Mouse (Mus musculus) MEL (cell line): Measurements from ENCODE around the gene Golga4.

Experiments
- SIN3A ChIP-seq: IDR thresholded peaks from 2 replicates; pipeline ENCODE4 v1.6.1; 2012; ENCODE audit warnings: low read length, improper control_type of control experiment, inconsistent platforms
- USF1 ChIP-seq: IDR thresholded peaks from 2 replicates; pipeline ENCODE4 v1.6.1; 2014; ENCODE audit warnings: low read depth, mild to moderate bottlenecking, inconsistent platforms, low read length, improper control_type of control experiment, moderate library complexity
- ZNF384 ChIP-seq: IDR thresholded peaks from 2 replicates; pipeline ENCODE4 v1.6.1; 2012; ENCODE audit warnings: low read depth, mild to moderate bottlenecking, inconsistent platforms, low read length, improper control_type of control experiment

DNA sequence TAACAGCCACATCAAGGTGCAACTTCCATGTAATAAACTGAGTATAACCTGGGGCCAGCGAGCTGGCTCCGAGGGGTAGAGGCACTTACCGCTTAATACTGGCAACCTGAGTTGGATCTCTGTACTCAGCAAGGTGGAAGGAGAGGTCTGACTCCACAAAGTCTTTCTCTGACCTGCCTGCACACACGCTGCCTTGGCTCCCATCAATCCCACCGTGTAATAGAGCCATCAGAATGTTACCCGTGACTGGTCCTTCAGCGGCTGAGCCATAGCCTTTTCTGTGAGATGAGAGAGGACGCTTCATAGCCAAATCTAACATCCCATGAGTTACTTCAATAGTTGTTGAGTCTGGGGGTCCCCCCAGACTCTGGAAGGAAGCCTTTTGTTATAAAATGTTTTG, 87.4 kb downstream of the Golga4 start:
- TF ChIP-seq ZNF384 = no peak
- no peak for TF ChIP-seq SIN3A
- TF ChIP-seq USF1 = no peak
